Mouse (Mus musculus) E14TG2a.4 (cell line): ENCODE data around the gene A630095E13Rik.

Source experiments
- CTCF ChIP-seq: conservative IDR thresholded peaks from 2 replicates; pipeline ENCODE4 v1.5.1; 2014; ENCODE audit warnings: low read length
- NANOG ChIP-seq: IDR thresholded peaks from 2 replicates; pipeline ENCODE4 v1.6.1; 2014; ENCODE audit warnings: borderline replicate concordance, low read length, mixed read lengths
- POU5F1 ChIP-seq: IDR thresholded peaks from 2 replicates; pipeline ENCODE4 v1.6.1; 2014; ENCODE audit warnings: low read length, borderline replicate concordance

- no peak for TF ChIP-seq CTCF
- no peak for TF ChIP-seq POU5F1
- no peak for TF ChIP-seq NANOG
Measured at GRCm38 (mm10) chr9:36687329-36687728, 44.2 kb upstream of the A630095E13Rik start.
